34 mouse cellular contexts compared by ENCODE assay signal in genomic region chr9:55101117-55101516, GRCm38 (mm10). TPM values are rescaled to one million over a fixed set of nuclear protein-coding genes. Genes with fewer than 3 reads are reported as not detected.
"Had no signal": no experiment of that assay in that cellular context is flagged by ENCODE, and none has a peak within 500 bp of the region (broad histone marks: within the 10 kb centered on the region; RNA-seq: fewer than 3 reads in every experiment).

No protein-coding gene starts in this region.

- H3K27me3 ChIP-seq: limb, embryonic 12.5 days; limb, embryonic 13.5 days; limb, embryonic 15.5 days; liver, embryonic 13.5 days; liver, embryonic 15.5 days; lung, embryonic 15.5 days; midbrain, embryonic 12.5 days; midbrain, embryonic 13.5 days; midbrain, embryonic 15.5 days had no signal

- H3K4me3 ChIP-seq: limb, embryonic 10.5 days; limb, embryonic 12.5 days; limb, embryonic 13.5 days; limb, embryonic 15.5 days; liver, embryonic 12.5 days; liver, embryonic 13.5 days; liver, embryonic 15.5 days; lung, embryonic 15.5 days; megakaryocyte, embryonic 14.5 days; midbrain, embryonic 10.5 days; midbrain, embryonic 12.5 days; midbrain, embryonic 13.5 days; midbrain, embryonic 15.5 days; myocyte had no signal

- H3K4me2 ChIP-seq: limb, embryonic 12.5 days; limb, embryonic 13.5 days; limb, embryonic 15.5 days; liver, embryonic 11.5 days; liver, embryonic 12.5 days; liver, embryonic 13.5 days; liver, embryonic 15.5 days; lung, embryonic 14.5 days; lung, embryonic 15.5 days; midbrain, embryonic 11.5 days; midbrain, embryonic 12.5 days; midbrain, embryonic 13.5 days; midbrain, embryonic 15.5 days had no signal

- H3K9ac ChIP-seq: limb, embryonic 12.5 days; limb, embryonic 13.5 days; limb, embryonic 15.5 days; liver, embryonic 12.5 days; liver, embryonic 13.5 days; liver, embryonic 14.5 days; liver, embryonic 15.5 days; liver, postnatal 0 days; lung, embryonic 14.5 days; lung, embryonic 15.5 days; midbrain, embryonic 12.5 days; midbrain, embryonic 13.5 days; midbrain, embryonic 15.5 days had no signal

- ATAC-seq: liver, embryonic 12.5 days; liver, postnatal 0 days; lung, postnatal 0 days; midbrain, embryonic 13.5 days; midbrain, embryonic 15.5 days; midbrain, embryonic 16.5 days had no signal

- H3K9me3 ChIP-seq: limb, embryonic 10.5 days; limb, embryonic 13.5 days; limb, embryonic 15.5 days; liver, embryonic 12.5 days; liver, embryonic 13.5 days; liver, embryonic 15.5 days; lung, embryonic 15.5 days; midbrain, embryonic 12.5 days; midbrain, embryonic 13.5 days; midbrain, embryonic 15.5 days had no signal

- H3K36me3 ChIP-seq: limb, embryonic 10.5 days; limb, embryonic 12.5 days; limb, embryonic 13.5 days; limb, embryonic 15.5 days; liver, embryonic 12.5 days; liver, embryonic 13.5 days; liver, embryonic 15.5 days; lung, embryonic 15.5 days; midbrain, embryonic 10.5 days; midbrain, embryonic 12.5 days; midbrain, embryonic 13.5 days; midbrain, embryonic 15.5 days had no signal

- H3K4me1 ChIP-seq: limb, embryonic 12.5 days; limb, embryonic 13.5 days; limb, embryonic 15.5 days; liver, embryonic 12.5 days; liver, embryonic 13.5 days; liver, embryonic 15.5 days; lung, embryonic 15.5 days; midbrain, embryonic 10.5 days; midbrain, embryonic 12.5 days; midbrain, embryonic 13.5 days; midbrain, embryonic 15.5 days had no signal

- H3K27ac ChIP-seq: limb, embryonic 10.5 days; limb, embryonic 12.5 days; limb, embryonic 13.5 days; limb, embryonic 15.5 days; liver, embryonic 12.5 days; liver, embryonic 13.5 days; liver, embryonic 14.5 days; liver, embryonic 15.5 days; lung, embryonic 15.5 days; macrophage; midbrain, embryonic 10.5 days; midbrain, embryonic 12.5 days; midbrain, embryonic 13.5 days; midbrain, embryonic 15.5 days had no signal

- DNase-seq: left cerebral cortex, postnatal 4 days; liver; liver, embryonic 13.5 days; liver, postnatal 0 days; lung, adult 18-20 months; lung, adult 2 months; lung, embryonic 14.5 days; lung, postnatal 10 days; lung, postnatal 14 days; lung, postnatal 36 days; lung, postnatal 4 days; midbrain, embryonic 14.5 days had no signal

RNA-seq across cellular contexts. Expression of gene Chrnb4, which starts 52.5 kb away (rescaled TPM):
- total RNA-seq: liver, adult 2 months; megakaryocyte-erythroid progenitor cell, adult 5-6 weeks; monocyte, adult 5-6 weeks had no signal
- polyA plus RNA-seq: limb, embryonic 12.5 days; liver, adult 2 months; liver, embryonic 13.5 days; liver, embryonic 14.5 days; liver, embryonic 15.5 days; liver, postnatal 0 days; macrophage had no signal
